Mouse (Mus musculus) adrenal gland, adult 18-20 months (tissue): ENCODE data around the gene Gm26566. TPM values are rescaled to one million over a fixed set of nuclear protein-coding genes. Genes with fewer than 3 reads are reported as not detected.

Source experiments
- DNase-seq, 2 experiments: peaks; one replicate each; pipeline ENCODE4 v3.0.0; 2021 to 2022; ENCODE audit warnings: low spot score in 2 of 2
- long read RNA-seq, 2 experiments: library from polyadenylated mRNA; stranded (forward); transcript quantifications; one replicate each; pipeline ENCODE4 v2.0.0; 2021
- total RNA-seq, 2 experiments: library from RNA; stranded (reverse); gene quantifications; 1 replicate in 1 of 2; 2 replicates in 1 of 2; pipeline ENCODE4 v1.2.3; 2021

Gm26566 gene
- total RNA-seq, result under 1 TPM in 1 of 2 experiments, not detected in 1; 0.40 TPM
- long read RNA-seq, experiment 1, result 0 reads
- long read RNA-seq, experiment 2, result 0 reads

DNA sequence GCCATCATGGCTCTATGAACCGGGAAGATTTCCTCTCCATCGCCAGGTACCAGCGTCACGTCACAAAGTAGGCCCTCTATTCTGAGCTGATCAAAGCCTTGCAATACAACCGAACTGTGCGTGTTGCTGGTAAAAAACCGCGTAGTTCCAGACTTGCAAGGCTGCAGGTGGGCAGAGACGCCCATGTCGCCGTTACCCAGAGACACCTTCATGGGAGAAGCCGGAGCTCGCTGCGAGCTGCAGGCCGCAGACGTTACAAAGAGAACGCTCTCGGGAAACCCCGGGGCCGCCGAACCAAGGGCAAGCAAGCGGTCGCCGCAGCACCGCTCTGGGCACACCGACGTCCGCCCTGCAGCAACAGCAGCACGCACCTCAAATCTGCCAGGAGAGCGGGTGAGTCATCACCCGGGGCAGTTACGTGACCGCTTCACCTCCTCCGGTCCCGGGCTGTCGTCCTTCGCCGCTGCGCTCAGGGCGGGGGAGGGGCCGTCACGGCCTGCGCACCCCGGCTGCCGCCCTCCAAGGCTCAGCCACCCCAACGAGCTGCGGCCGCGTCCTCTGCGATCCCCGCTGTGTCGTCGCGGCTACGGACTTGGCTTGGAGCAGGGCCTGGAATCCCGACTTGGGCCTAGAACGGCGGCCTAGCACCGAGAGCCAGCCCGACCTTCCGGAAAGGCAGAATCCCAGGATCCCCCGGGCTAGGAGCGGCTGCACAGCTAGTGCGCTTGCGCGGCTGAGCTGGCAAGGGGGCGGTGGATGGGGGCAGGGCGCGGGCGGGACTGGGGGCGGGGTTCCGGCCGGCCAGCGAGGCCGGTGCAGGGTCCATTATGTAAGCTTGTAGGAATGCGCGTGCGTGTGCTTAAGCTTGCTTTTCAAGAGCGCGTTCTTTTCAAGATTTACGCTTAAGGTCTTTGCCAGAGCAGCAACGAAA, at the start of gene Gm26566, which contains the start of gene Klhl9:
TSS of gene Gm26566 (plus strand) at position 15 of the 931 bp plus-strand sequence.
TSS of gene Klhl9 (minus strand) at position 675 of the 931 bp plus-strand sequence.
- peak; percentile 89 for DNase-seq

- no peak for DNase-seq
Observed at GRCm38 (mm10) chr4:88676824-88677223, 44.8 kb upstream of the Gm26566 start, which contains the start of gene Ifna16. TSS of gene Ifna16 (minus strand) at chr4:88676924.

DNA sequence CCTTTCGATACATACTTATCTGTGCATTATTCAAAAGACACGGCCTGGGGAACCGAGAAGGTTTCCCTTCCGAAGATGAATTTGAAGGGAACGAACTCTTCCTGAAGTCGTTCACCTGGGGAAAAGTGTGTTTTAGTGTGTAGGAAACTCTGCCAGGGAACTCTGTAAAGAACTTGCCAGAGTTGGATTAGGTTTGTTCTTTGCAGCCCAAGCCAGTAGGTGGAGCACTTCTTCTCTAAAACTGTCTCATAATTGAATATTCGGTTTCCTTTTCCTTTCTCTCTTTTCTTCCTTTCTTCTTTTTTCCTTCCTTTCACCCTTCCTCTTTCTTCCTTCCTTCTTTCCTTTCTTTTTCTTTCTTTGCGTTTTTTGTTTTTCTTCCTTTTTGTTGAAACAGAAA, 41.2 kb upstream of the Gm26566 start:
- no peak for DNase-seq

DNA sequence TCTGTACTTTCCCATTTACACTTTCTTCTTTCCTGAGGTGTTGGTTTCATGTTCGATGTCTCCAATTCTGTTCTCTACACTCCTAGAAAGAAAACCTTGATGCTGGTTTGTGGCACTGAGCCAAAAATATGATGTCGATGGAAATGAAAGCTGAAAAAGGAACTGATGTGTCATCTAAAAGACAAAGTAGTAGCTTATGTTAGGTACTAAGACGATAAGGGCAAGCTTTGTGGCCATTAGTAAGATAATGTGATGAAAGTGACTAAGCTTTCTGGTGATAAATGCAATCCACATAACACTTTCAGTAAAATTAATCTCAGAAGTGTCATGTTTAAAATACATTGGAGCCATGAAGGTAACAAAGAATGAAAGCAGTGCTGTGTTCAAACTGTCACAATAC, 40.3 kb upstream of the Gm26566 start:
- DNase-seq, result no peak

GRCm38 (mm10) chr4:88683812-88684211, 37.8 kb upstream of the Gm26566 start, which contains the start of gene Ifna2:
TSS of gene Ifna2 (minus strand) at chr4:88683912.
- DNase-seq, result no peak

DNA sequence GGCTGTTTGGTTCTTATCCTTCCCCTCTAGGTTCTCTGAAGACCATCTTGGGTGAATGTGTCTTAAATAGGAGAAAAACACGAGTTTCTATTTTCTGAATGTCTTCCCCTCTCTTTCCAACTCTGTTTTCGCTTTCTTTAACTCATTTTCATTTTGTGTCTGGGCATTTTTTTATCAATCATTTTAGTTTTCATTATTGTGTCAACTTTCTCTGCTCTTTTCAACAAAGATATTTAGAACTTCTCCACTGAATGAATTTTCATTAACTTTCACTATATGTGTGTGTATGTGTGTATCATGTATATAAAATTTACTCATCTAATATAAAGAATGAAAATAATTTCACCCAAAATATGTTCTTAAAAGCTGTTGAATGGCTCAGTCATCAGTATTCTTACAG, 30.3 kb upstream of the Gm26566 start, which contains the start of gene Ifnab:
TSS of gene Ifnab (minus strand) at position 101 of the 400 bp plus-strand sequence.
- DNase-seq, result no peak

DNA sequence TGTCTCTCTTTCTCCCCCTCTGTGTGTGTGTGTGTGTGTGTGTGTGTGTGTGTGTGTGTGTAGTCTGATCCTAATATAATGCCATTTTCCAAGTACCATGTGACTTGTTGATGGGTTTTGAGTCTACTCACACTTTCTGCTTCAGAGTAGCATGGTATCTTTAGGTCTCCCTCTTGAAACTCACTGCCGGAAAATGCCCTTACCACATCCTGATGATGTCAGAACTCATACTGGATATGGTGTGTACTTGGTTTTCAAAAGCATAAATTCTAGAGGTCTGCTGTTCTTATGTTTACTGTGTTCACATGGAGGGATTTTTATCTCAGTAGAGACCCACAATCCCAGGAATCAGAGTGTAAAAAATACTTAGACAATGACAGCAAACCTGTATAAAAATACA, 29.1 kb upstream of the Gm26566 start:
- no peak for DNase-seq

DNA sequence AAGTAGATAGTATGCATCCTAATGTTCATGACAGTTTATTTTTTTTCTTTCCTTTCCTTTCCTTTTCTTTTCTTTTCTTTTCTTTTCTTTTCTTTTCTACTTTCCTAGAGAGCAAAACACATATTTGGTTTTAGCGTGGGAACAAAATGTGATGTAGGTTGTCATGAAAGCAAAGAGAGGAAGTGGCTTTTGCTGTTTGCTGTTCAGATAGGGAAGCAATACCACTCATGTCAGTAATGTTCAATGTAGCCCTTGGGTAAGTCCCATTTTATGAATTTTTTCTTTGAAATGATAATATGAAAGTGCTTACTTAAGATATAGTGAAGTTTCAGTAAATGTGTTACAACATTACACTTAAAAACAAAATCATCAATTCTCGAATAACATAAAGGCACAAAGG, 28.2 kb upstream of the Gm26566 start:
- no peak for DNase-seq

DNA sequence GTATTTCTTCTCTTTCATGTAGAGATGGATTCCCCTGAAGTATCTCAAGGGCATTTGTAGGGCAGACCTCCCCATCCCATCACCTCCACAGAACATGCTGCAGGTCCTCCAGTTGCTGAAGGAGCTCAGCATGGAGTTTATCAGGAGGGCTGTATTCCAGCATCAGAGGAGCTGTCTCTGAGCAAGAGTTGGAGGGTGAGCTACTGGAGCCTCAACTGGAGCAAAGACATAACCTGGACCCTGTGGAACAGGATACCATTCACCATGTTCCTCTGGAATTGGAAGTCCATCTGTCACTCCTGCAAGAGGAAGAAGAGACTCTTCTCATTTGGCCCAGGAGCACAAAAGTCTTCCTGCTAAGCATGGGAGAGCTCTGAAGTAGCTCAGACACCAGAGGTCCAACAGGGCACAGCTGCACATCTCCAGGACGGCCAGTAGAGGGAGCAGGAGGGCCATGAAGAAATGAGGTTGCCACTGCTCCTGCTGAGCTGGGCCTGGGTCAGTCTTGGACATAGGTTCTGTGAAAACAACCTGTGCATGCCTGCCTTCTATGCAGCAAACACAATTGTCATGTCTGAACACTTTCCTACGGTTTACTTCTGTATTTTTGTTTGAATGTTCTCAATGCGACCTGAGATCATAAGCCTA, 25.2 kb upstream of the Gm26566 start:
- peak; percentile 75 to 79 for DNase-seq

DNA sequence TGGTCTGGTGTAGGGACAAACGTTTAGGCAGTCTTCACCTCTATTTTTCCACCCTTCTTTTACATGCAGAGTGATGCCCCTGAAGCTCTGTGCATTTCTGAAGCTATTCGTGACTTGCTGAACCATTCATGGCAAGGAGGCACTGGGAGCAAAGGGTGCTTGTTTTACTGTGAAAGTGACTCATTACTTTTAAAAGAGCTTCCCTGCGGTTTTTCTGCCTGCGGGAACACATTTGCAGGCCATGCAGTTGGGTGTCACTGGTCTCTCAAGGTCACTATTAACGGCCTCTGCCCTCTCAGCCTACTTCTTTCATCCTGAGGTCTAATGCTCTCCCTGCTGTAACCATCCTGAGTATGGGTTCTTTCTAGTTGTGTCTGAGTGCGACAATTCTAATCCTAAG, 24.5 kb upstream of the Gm26566 start:
- DNase-seq, result no peak

DNA sequence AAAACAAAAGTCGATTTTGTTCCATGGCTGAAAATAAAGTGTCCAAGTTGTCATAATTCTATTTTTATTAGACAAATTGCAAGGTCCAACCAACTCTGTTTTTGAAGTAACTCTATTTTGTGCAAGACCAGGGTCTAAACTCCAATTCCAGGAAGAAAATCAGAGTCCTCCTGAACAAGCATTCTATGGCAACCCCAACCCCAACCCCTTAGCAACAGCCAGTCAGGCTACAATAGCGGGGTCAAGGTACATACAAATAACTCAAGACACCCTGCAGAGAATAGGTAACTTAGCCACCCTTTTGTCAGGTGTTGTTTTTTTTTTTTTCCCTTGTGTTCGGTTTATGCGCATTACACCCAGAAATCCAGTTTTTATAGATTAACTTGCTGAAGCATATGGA, 23.9 kb upstream of the Gm26566 start:
- DNase-seq, result no peak

- DNase-seq, result no peak
Observed at GRCm38 (mm10) chr4:88698781-88699180, 22.8 kb upstream of the Gm26566 start.

DNA sequence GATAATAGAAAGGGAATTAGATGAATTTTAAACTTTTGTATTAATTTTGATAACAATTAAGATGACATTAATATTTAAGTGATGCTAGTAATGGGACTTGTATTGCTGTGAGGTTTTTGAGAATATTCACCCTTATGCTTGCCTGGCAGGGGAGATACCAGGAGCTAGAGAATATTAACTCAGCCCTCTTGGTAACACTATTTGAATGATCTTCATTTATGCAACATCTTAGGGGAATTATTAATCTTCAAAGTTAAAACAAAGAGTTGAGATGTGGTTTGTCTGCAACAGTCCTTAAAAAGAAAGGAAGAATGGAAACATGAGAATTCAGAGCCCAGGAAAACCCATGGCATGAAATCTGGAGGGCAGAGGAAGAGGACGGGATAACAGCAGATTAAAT, 22.3 kb upstream of the Gm26566 start:
- no peak for DNase-seq

- no peak for DNase-seq
Observed at GRCm38 (mm10) chr4:88705924-88706323, 15.7 kb upstream of the Gm26566 start.

DNA sequence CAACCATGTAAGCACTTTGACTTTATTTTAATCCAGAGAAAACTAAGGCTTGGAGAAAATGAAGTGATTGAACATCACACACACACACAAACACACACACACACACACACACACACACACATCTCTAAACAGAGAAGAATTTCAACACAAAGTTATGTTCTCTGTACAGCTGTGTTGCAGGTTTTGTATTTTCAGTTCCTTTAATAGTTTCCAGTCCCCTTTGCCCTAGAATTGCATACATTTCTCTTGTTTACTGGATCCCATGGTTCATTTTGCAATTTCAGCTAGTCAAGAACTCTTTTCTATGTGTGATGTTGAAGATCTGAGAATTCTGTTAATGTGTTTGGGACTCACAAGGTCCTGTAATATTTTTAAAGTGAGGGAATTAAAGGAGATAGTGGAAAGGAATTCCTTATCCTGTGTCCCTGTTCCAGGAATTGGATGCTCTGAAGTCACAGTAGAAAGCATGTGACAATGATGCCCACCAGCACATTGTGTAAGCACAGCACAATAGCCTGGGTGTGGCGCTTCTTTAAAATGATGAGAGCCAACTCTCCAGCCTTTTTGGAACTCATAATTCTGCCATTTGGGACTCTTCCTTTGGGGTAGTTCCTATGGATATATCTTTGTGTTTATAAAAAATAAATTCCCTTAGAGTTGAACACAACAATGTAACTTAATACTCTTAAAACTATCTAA, 14.3 kb upstream of the Gm26566 start:
- no peak for DNase-seq

DNA sequence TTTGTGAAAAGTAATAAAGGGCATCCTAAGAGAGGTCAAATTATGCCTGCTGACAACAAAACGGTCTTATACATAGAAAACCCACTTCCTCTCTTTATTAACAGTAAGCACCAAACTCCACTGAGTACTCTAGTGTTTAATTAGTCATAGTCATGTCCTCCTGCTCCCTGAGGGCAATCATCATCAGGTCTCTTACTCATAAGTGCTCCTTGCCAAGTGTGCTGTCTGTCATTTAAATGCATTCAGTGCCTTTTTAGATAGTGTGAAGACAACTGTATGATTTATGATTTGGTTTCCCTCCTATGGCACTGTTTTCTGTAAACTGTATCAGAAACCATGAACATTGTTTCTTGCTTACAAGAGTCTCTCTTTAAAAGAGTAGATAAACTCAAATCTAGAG, 7.3 kb upstream of the Gm26566 start:
- no peak for DNase-seq

- DNase-seq, result no peak
Observed at GRCm38 (mm10) chr4:88715059-88715458, 6.5 kb upstream of the Gm26566 start.

GRCm38 (mm10) chr4:88718715-88719114, 2.9 kb upstream of the Gm26566 start:
- DNase-seq, result no peak

GRCm38 (mm10) chr4:88723497-88724090, 2.0 kb downstream of the Gm26566 start:
- DNase-seq, result no peak

DNA sequence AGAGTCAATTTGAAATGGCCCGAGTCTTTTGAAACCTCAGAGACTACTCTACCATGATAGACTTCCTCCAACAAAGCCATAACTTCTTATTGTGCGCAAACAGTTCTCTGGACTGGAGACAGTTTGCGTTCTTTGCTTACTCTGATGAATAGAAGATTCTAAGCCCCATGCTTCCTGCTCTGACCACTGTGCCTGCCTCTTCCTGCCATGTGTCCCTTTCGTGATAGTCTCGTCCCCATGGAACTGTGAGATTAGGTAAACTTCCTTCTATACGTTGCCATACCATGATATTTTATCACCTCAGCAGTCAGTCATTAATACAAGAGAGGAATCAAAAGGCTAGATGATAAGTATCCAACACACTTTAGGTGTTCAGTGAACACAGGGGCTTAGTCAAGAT, 5.1 kb downstream of the Gm26566 start:
- DNase-seq, result no peak

DNA sequence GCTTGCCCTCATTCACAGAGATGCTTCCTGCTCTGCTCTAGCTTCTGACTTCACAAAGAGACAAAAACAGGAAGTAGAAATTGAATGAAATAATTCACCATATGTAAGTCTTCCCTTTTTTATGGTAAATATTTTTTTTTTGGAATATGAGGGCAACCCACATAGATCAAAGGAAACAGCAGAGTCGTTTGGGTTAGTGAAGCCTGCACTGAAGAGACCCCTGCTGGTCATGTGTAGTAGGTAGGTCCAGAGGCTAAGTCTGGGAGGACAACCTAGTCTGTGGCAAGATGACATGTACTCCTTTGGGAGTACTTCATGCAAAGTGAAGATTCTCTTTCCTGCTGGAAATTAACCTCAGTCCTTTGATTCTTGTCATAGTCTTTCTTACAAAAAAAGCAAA, 5.7 kb downstream of the Gm26566 start:
- peak in 1 of 2 experiments; percentile 21 for DNase-seq
